Mouse (Mus musculus) frontal cortex, adult 2 months (tissue): ENCODE measurements around the gene Tmem220. TPM values are rescaled to one million over a fixed set of nuclear protein-coding genes. Genes with fewer than 3 reads are reported as not detected.
"Not testable (repeated sequence)": the region's sequence is repeated elsewhere in the genome, so short reads cannot be mapped to it uniquely, and the experiment has no call there.

Experiments used
- DNase-seq, 2 experiments: peaks; one replicate each; pipeline ENCODE4 v3.0.0; 2022; ENCODE audit warnings: low spot score in 1 of 2; ENCODE audit errors: extremely low spot score in 1 of 2
- polyA plus RNA-seq: library from polyadenylated mRNA; depleted of rRNA; stranded (reverse); fragments of >200 nt; gene quantifications from 2 replicates; pipeline ENCODE4 v1.2.3, GENCODE M21; 2012

Tmem220 gene
- polyA plus RNA-seq, 1 experiment = 0.74 TPM

GRCm38 (mm10) chr11:67017801-67018591, 7.0 kb upstream of the Tmem220 start:
- no peak for DNase-seq

GRCm38 (mm10) chr11:67019711-67020475, 5.1 kb upstream of the Tmem220 start:
- no peak for DNase-seq

- peak; percentile 26 to 80 for DNase-seq
Observed at GRCm38 (mm10) chr11:67020948-67021347, 4.0 kb upstream of the Tmem220 start.

GRCm38 (mm10) chr11:67022354-67023115, 2.4 kb upstream of the Tmem220 start:
- no peak for DNase-seq

GRCm38 (mm10) chr11:67023191-67023590, 1.8 kb upstream of the Tmem220 start:
- DNase-seq = not testable (repeated sequence)

DNA sequence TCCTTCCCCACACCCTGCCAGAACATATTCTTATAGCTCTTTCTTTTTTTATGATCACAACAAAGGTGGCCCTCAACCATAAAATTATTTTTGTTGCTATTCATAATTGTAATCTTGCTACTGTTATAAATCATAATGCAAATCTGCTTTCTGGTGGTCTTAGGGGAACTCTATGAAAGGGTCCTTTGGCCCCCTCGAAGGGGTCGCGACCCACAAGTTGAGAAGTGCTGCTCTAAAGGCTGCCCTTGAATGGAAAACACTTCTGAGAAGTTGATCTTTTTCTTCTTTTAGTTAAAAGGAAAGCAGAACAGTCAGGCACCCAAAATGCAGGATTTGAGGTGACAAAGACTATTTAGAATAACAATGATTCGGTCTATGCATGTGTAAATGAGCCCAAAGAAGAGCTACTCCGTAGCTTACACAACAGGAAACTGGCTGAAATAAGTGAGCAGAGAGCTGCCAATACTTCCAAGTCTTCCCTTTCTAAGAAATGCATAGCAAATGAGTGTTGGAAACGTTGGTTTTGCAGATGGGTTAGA, 1.1 kb upstream of the Tmem220 start:
- no peak for DNase-seq

DNA sequence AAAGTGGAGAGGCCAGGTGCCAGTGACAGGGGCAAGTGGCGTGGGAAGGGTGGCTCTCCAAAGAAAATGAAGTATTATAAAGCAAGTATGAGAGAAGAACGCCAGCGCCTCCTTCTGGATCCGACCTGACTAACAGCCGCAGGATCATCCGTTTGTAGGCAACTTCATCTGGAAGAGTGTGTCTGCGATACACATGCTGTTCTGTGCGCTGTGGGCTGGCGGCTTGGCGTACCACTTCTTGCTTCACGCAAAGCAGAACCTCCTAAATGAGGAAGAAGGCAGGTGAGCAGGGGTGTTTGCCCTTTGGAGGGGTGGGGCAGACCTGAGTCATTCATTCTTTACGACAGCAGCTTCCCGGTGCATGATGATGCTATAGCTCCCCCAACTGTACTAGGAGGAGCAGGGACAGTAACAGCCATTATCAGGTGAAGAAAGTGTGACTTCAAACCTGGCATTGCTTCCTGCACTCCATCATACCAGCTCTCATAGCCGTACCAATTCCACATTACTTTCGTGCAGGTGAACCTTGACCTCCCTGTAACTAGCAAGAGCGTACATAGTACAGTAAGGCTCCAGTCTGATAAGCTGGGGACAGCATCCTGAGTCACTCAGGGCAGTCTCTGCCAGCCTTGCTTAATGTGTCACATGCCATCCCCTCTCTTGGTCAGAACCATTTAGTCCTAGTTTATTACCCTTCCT, 6.1 kb downstream of the Tmem220 start:
- no peak for DNase-seq

DNA sequence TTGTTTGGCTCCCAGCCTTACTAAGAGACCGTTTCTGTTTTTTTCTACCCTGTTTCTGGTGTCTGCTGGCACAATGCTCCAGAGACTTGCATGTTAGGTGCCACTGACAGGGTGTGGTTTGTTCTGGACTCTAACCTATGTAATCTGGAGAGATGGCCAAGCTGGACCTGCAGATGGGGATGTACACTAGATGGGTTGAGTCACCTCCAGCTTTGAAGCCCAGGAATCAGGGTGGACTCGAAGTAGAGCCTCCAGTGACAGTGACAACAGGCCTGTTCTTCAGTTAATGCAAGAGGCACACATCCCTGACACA, 6.6 kb downstream of the Tmem220 start:
- DNase-seq = no peak

- DNase-seq = no peak
Observed at GRCm38 (mm10) chr11:67034775-67035485, 10.0 kb downstream of the Tmem220 start.

- DNase-seq = no peak
Observed at GRCm38 (mm10) chr11:67036229-67036628, 11.3 kb downstream of the Tmem220 start.

- no peak for DNase-seq
Observed at GRCm38 (mm10) chr11:67036892-67037291, 11.9 kb downstream of the Tmem220 start.

DNA sequence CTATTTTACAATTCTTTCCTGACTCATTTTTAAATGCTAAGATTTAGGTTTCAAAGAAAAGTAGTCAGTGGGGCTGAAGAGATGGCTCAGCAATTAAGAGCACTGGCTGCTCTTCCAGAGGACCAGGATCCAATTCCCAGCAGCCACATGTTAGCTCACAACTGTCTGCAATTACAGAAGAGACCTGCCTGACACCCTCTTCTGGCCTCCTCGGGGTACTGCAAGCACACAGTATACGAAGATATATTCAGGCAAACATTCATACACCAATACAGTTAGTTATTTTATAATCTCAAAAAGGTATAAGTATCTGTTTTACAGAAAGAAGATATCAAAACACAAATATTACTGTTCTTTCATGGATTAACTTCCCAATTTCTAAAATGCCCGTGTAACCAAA, 14.8 kb downstream of the Tmem220 start:
- no peak for DNase-seq

DNA sequence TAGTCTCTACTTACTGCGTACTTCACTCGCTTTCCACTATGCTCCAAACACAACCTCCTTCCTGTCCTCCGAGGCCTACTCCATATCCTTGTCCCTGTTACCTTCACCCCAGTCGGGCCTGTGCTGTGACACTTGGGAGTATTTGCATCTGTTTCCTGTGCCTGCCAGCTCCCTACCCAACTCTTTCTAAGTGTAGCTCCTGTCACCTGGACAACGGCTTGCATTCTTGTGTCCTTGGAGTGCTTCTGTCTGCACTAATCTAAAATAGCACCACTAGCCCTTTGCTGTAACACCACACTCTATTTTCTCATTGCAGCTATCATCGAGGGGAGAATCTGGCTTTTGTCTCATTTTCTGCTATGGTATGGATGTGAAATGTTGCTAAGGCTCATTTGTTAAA, 15.5 kb downstream of the Tmem220 start:
- no peak for DNase-seq

GRCm38 (mm10) chr11:67043007-67043406, 18.1 kb downstream of the Tmem220 start:
- no peak for DNase-seq

DNA sequence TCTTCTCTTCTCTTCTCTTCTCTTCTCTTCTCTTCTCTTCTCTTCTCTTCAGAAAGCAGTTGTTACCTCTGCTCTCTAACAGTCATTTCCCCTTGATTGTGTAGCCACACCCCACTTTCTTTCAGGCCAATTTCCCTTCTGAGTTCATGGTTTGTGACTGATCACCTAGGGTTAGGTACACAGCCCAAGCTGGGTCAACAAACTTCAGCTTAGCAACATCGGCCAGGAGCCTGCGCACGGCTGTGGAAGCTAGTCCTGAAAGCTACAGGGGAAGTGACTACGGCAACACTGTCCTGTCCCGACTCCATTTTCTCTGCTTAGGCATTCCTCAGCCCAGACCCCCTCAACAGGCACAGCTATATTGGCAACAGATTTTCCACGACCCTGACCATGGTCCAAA, 20.0 kb downstream of the Tmem220 start:
- no peak for DNase-seq

DNA sequence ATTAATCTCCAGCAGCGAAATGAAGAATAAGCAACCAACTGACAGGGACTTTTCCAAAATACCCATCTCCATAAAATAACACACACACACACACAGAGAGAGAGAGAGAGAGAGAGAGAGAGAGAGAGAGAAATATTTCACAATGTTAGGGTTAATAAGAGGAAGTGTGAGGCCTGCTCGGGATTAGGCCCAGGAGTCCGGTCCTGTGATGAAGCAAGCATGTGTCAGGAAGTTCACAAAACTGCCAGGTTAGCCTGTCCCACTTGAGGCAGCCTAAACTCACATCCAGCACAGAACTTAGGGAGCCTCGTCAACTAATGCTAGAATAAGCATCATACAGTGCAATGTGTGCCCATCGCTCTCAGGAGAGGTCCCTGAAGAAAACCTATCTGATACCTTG, 22.2 kb downstream of the Tmem220 start:
- DNase-seq = no peak

GRCm38 (mm10) chr11:67048496-67048895, 23.5 kb downstream of the Tmem220 start:
- DNase-seq = no peak

DNA sequence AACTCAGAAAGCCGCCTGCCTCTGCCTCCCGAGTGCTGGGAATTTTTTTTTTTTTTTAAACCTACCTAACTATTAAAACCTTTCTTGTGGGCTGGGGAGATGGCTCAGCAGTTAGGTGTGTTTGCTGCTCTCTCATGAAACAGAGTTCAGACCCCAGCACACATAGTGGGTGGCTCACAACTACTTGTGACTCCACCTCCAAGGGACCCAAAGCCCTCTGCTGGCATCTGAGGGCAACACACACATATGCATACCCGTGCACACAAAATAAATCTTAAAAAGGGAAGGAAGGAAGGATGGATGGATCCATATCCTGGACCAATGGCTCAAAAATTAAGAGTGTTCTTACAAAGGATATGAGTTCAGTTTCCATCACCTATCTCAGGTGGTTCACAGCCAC, 24.3 kb downstream of the Tmem220 start:
- DNase-seq = no peak

GRCm38 (mm10) chr11:67051676-67052320, 26.8 kb downstream of the Tmem220 start:
- peak in 1 of 2 experiments; percentile 31 for DNase-seq
